Comparison of ENCODE assay signal across 9 mouse cellular contexts in the genomic region with DNA sequence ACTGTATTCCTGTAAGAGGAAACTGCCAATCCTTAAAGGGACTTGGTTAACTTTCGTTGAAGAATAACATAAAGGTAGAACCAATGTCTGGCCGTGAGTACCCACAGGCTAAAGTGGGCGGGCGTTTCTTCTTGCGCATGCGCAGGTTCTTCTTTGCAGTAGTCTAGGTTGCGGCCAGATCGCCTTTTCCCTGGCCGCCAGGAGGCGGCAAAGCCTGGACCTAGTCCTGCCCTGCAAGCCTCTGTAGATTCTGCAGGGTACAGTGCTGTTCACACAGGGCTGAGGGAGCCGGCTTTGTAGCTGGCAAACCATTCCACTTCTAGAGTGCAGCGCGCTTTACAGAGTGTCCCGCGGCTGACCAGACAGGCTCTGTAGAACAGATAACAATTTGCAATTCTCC. TPM values are rescaled to one million over a fixed set of nuclear protein-coding genes. Genes with fewer than 3 reads are reported as not detected.
DNase-seq lines count a peak whose midpoint lies in the region; ATAC-seq and TF ChIP-seq lines count a peak whose summit lies in the region.
"Had no signal": no experiment of that assay in that cellular context is flagged by ENCODE, and none has a peak within 500 bp of the region (broad histone marks: within the 10 kb centered on the region; RNA-seq: fewer than 3 reads in every experiment).

No protein-coding gene starts in this region.

- no peaks in the 10 kb centered on the region for H3K27me3 ChIP-seq in hindbrain, postnatal 0 days (ENCODE audit: insufficient read depth, low read length)

- intact Hi-C loops in left cerebral cortex, adult 2 months (cut with DNase I), result loop anchor here (1.0 kb wide), 2 partner anchors 89 to 137 kb away; no protein-coding TSS in a partner anchor

- no peaks in the 10 kb centered on the region for H3K9me3 ChIP-seq in hindbrain, postnatal 0 days (ENCODE audit: low read length)
- H3K9me3 ChIP-seq: megakaryocyte, embryonic 14.5 days had no signal

- H3K9ac ChIP-seq in hindbrain, postnatal 0 days (replicated peaks; ENCODE audit: low read length), result no peak overlapping the region

- WGBS in hindbrain, postnatal 0 days, result 6% methylated on average over 15 of the region's 15 CpGs

- no peak overlapping the region for H3K4me3 ChIP-seq in cortical plate, adult 2 months (ENCODE audit: insufficient read depth, low read length)
- H3K4me3 ChIP-seq in hindbrain, postnatal 0 days (ENCODE audit: low read length), result no peak overlapping the region
- no peak overlapping the region for H3K4me3 ChIP-seq in left cerebral cortex, adult 2 months
- H3K4me3 ChIP-seq: megakaryocyte, embryonic 14.5 days had no signal

- H3K36me3 ChIP-seq in hindbrain, postnatal 0 days (ENCODE audit: insufficient read depth, low read length), result peaks cover 18% of the 10 kb centered on the region

- H3K4me2 ChIP-seq in hindbrain, postnatal 0 days (ENCODE audit: low read depth, low read length), result peak overlapping the region; percentile 40

- TF ChIP-seq POLR2A in cortical plate, adult 2 months (IDR thresholded peaks at IDR 0.05; ENCODE audit: extremely low read depth, insufficient read depth, low read length), result no peak

- peak; percentile 74 for TF ChIP-seq CTCF in cortical plate, adult 2 months (IDR thresholded peaks at IDR 0.05; ENCODE audit: extremely low read depth, insufficient read depth, low read length)
- TF ChIP-seq CTCF in hindbrain, postnatal 0 days (IDR thresholded peaks at IDR 0.05; ENCODE audit: low read depth), result peak; percentile 95
- peak; percentile 82 for TF ChIP-seq CTCF in left cerebral cortex, adult 2 months (IDR thresholded peaks at IDR 0.05)

- ATAC-seq in hindbrain, postnatal 0 days, result peak; percentile 97

- no peaks in the 10 kb centered on the region for H3K4me1 ChIP-seq in cortical plate, adult 2 months (ENCODE audit: control insufficient read depth, insufficient read depth, low read length)
- H3K4me1 ChIP-seq in hindbrain, postnatal 0 days (ENCODE audit: insufficient read depth, low read length), result no peaks in the 10 kb centered on the region

- DNase-seq in ZHBTc4 (ENCODE audit: low read depth, low spot score), result peak; percentile 97
- peak; percentile 76 to 83 for DNase-seq in gastrocnemius, adult 8-10 months (ENCODE audit: low spot score in 2 of 2)
- DNase-seq in hindbrain, postnatal 0 days (ENCODE audit: low spot score), result peak; percentile 98
- peak; percentile 84 to 87 for DNase-seq in left cerebral cortex, adult 2 months (ENCODE audit: extremely low spot score in 1 of 2, low spot score in 2 of 2)
- DNase-seq in lung, postnatal 4 days, result peak; percentile 94
- peak; percentile 83 to 90 for DNase-seq in right cerebral cortex, adult 2 months (ENCODE audit: low spot score in 2 of 2)
- peak; percentile 63 for DNase-seq in urinary bladder, adult 2 months (ENCODE audit: low spot score)

- H3K27ac ChIP-seq in cortical plate, adult 2 months (ENCODE audit: insufficient read depth, low read length), result no peak overlapping the region
- no peak overlapping the region for H3K27ac ChIP-seq in hindbrain, postnatal 0 days
- no peak overlapping the region for H3K27ac ChIP-seq in left cerebral cortex, adult 2 months

RNA-seq across cellular contexts. Expression of gene Map2k3, which starts 22.0 kb away (rescaled TPM):
- polyA plus RNA-seq in cortical plate, adult 2 months (2012; rRNA removed), result 16.0 and 17.1 TPM in 2 replicates
- total RNA-seq in gastrocnemius, adult 8-10 months (2022), result 100 to 1,000 TPM; 117 to 122 (median 119) TPM
- 15.0 and 22.2 TPM in 2 replicates for total RNA-seq in hindbrain, postnatal 0 days (2014; rRNA removed)
- polyA plus RNA-seq in hindbrain, postnatal 0 days (2015; fragmentation: Nextera tagmentation; extraction: Ambion mirVana), result 23.6 and 25.3 TPM in 2 replicates
- 10 to 100 TPM; 18.4 to 23.6 TPM for total RNA-seq in left cerebral cortex, adult 2 months (2021)
- 44.0 and 46.6 TPM in 2 replicates for polyA plus RNA-seq in urinary bladder, adult 2 months (2012; rRNA removed)

RNA-seq across cellular contexts. Expression of gene Natd1, which starts 39.3 kb away (rescaled TPM):
- 11.3 and 12.4 TPM in 2 replicates for polyA plus RNA-seq in cortical plate, adult 2 months (2012; rRNA removed)
- 1 to 10 TPM; 6.5 to 9.2 (median 7.3) TPM for total RNA-seq in gastrocnemius, adult 8-10 months (2022)
- 36.8 and 38.7 TPM in 2 replicates for total RNA-seq in hindbrain, postnatal 0 days (2014; rRNA removed)
- polyA plus RNA-seq in hindbrain, postnatal 0 days (2015; fragmentation: Nextera tagmentation; extraction: Ambion mirVana), result 15.2 and 16.0 TPM in 2 replicates
- total RNA-seq in left cerebral cortex, adult 2 months (2021), result 10 to 100 TPM; 10.1 to 11.3 TPM
- 23.2 and 24.0 TPM in 2 replicates for polyA plus RNA-seq in urinary bladder, adult 2 months (2012; rRNA removed)
